Mouse (Mus musculus) right cerebral cortex, adult 2 months (tissue): ENCODE data around the gene Tpcn1.

Experiments used
- DNase-seq, 2 experiments: peaks; one replicate each; pipeline ENCODE4 v3.0.0; 2021 to 2022; ENCODE audit warnings: low spot score in 2 of 2

Tpcn1 gene

GRCm38 (mm10) chr5:120578504-120579081 lies 9.9 kb downstream of the Tpcn1 start:
- DNase-seq = no peak

GRCm38 (mm10) chr5:120577935-120578441 lies 10.5 kb downstream of the Tpcn1 start:
- DNase-seq = no peak

GRCm38 (mm10) chr5:120576781-120577301 lies 11.6 kb downstream of the Tpcn1 start:
- no peak for DNase-seq

- no peak for DNase-seq
These were observed 13.9 kb downstream of the Tpcn1 start for GRCm38 (mm10) chr5:120574469-120575063.

GRCm38 (mm10) chr5:120571056-120571740 lies 17.3 kb downstream of the Tpcn1 start:
- DNase-seq = no peak

GRCm38 (mm10) chr5:120570289-120570897 lies 18.1 kb downstream of the Tpcn1 start:
- no peak for DNase-seq

GRCm38 (mm10) chr5:120569791-120570190 lies 18.7 kb downstream of the Tpcn1 start:
- no peak for DNase-seq

- DNase-seq = no peak
These were observed 19.5 kb downstream of the Tpcn1 start for GRCm38 (mm10) chr5:120568964-120569363.

- no peak for DNase-seq
These were observed 20.1 kb downstream of the Tpcn1 start for GRCm38 (mm10) chr5:120568336-120568768.

- no peak for DNase-seq
These were observed 20.7 kb downstream of the Tpcn1 start for GRCm38 (mm10) chr5:120567761-120568211.

GRCm38 (mm10) chr5:120567253-120567701 lies 21.2 kb downstream of the Tpcn1 start:
- peak in 1 of 2 experiments; percentile 51 for DNase-seq

GRCm38 (mm10) chr5:120566681-120567252 lies 21.7 kb downstream of the Tpcn1 start:
- DNase-seq = no peak

GRCm38 (mm10) chr5:120566101-120566500 lies 22.4 kb downstream of the Tpcn1 start:
- DNase-seq = no peak

GRCm38 (mm10) chr5:120565171-120565905 lies 23.1 kb downstream of the Tpcn1 start:
- DNase-seq = no peak

GRCm38 (mm10) chr5:120563914-120564311 lies 24.6 kb downstream of the Tpcn1 start:
- DNase-seq = no peak

GRCm38 (mm10) chr5:120562956-120563913 lies 25.2 kb downstream of the Tpcn1 start:
- no peak for DNase-seq

GRCm38 (mm10) chr5:120560616-120561311 lies 27.7 kb downstream of the Tpcn1 start:
- peak; percentile 41 to 43 for DNase-seq

GRCm38 (mm10) chr5:120560129-120560615 lies 28.3 kb downstream of the Tpcn1 start:
- DNase-seq = no peak

- no peak for DNase-seq
These were observed 29.7 kb downstream of the Tpcn1 start for GRCm38 (mm10) chr5:120558762-120559161.
